Mouse (Mus musculus): Measurements from ENCODE around the gene Gm43720.
"Not testable (repeated sequence)": the region's sequence is repeated elsewhere in the genome, so short reads cannot be mapped to it uniquely, and the experiment has no call there.

The Gm43720 gene

GRCm38 (mm10) chr5:138216632-138217031 is 63.1 kb downstream of the Gm43720 start:
- not testable (repeated sequence) for DNase-seq (ENCODE audit: low spot score in 2 of 2)
